ENCODE assay signal across 8 mouse cellular contexts in the genomic region with DNA sequence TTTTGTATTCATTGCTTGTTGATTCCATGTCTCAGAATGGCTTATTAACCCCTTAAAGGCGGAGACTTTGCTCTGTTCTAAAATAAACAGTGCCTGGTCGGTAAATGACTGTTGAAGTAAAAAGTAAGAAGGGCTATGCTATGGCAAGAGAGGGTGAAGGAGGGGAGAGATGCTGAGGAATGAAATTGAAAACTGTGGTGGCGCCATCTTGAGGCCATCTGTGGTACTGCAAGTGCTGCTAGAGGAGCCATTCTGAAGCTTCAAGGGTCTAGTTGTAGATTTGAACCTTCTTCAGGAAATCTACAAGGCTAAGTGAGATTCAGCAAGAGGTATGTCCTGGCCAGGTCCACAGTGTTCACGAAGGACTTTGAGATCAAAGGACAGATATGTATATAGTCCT. TPM values are rescaled to one million over a fixed set of nuclear protein-coding genes. Genes with fewer than 3 reads are reported as not detected.
DNase-seq lines count a peak whose midpoint lies in the region; ATAC-seq lines count a peak whose summit lies in the region.

No protein-coding gene starts in this region.

- DNase-seq in layer of hippocampus, adult 11-12 months (ENCODE audit: low spot score), result peak; percentile 75
- DNase-seq in layer of hippocampus, adult 9-11 months, result no peak
- DNase-seq in NIH3T3 (ENCODE audit: low read depth), result peak; percentile 87
- peak; percentile 84 for DNase-seq in cerebellum, adult 8-10 months
- DNase-seq in left cerebral cortex, postnatal 4 days, result peak; percentile 72
- peak; percentile 42 for DNase-seq in retina, postnatal 7 days (ENCODE audit: low read depth, low spot score)

- ATAC-seq in granulocyte monocyte progenitor cell, adult 5-6 weeks (replicated peaks; ENCODE audit: poor library complexity, severe bottlenecking), result peak; percentile 63
- no peak for ATAC-seq in inflammation-experienced regulatory T-cells, adult 6 months

- intact Hi-C loops in left cerebral cortex, postnatal 4 days (cut with DNase I), result no loop called here

RNA-seq across cellular contexts. Expression of a gene that starts 30.9 kb away (rescaled TPM):
- total RNA-seq in granulocyte monocyte progenitor cell, adult 5-6 weeks (2014; fragmentation: Nextera tagmentation), result 0.34 and 0.58 TPM in 2 replicates
- 0.26 and 0.47 TPM in 2 replicates for total RNA-seq in granulocyte monocyte progenitor cell, adult 5-6 weeks (2017)
- 100 to 1,000 TPM; 136 to 141 TPM for total RNA-seq in left cerebral cortex, postnatal 4 days (2021)
- polyA plus RNA-seq in inflammation-experienced regulatory T-cells, adult 6 months (2017; shearing (Covaris generic)), result not detected

RNA-seq across cellular contexts. Expression of a gene that starts 37.8 kb away (rescaled TPM):
- total RNA-seq in granulocyte monocyte progenitor cell, adult 5-6 weeks (2014; fragmentation: Nextera tagmentation), result not detected in 2 replicates
- total RNA-seq in granulocyte monocyte progenitor cell, adult 5-6 weeks (2017), result not detected in 2 replicates
- 1 to 10 TPM; 5.8 to 5.9 TPM for total RNA-seq in left cerebral cortex, postnatal 4 days (2021)
- not detected for polyA plus RNA-seq in inflammation-experienced regulatory T-cells, adult 6 months (2017; shearing (Covaris generic))

RNA-seq across cellular contexts. Expression of a gene that starts 53.1 kb away (rescaled TPM):
- 12.7 and 21.4 TPM in 2 replicates for total RNA-seq in granulocyte monocyte progenitor cell, adult 5-6 weeks (2014; fragmentation: Nextera tagmentation)
- total RNA-seq in granulocyte monocyte progenitor cell, adult 5-6 weeks (2017), result 8.5 and 30.3 TPM in 2 replicates
- total RNA-seq in left cerebral cortex, postnatal 4 days (2021), result 10 to 100 TPM; 31.5 to 32.8 TPM
- polyA plus RNA-seq in inflammation-experienced regulatory T-cells, adult 6 months (2017; shearing (Covaris generic)), result 10 to 100 TPM in 1 of 3 experiments, 1 to 10 TPM in 2; 4.9 to 12.1 (median 6.8) TPM

Comparison
In these comparisons a context has a peak if more than half of its experiments do, and no peak if none do; other contexts are left out.
1. RNA of a gene that starts 30.9 kb away (total RNA-seq): 136 to 141 TPM in left cerebral cortex, postnatal 4 days; 0.26 to 0.58 TPM in granulocyte monocyte progenitor cell, adult 5-6 weeks; every median in the first group is over 10 times any median in the second.
2. RNA of a gene that starts 37.8 kb away (total RNA-seq): 5.8 to 5.9 TPM in left cerebral cortex, postnatal 4 days; not detected in granulocyte monocyte progenitor cell, adult 5-6 weeks; every median in the first group is over 4 times any median in the second.